Mouse (Mus musculus): ENCODE results near the gene Gm37240. TPM values are rescaled to one million over a fixed set of nuclear protein-coding genes. Genes with fewer than 3 reads are reported as not detected.

Gm37240 gene
- polyA plus RNA-seq, 1 experiment from 2014 or later = 0.52 TPM

DNA sequence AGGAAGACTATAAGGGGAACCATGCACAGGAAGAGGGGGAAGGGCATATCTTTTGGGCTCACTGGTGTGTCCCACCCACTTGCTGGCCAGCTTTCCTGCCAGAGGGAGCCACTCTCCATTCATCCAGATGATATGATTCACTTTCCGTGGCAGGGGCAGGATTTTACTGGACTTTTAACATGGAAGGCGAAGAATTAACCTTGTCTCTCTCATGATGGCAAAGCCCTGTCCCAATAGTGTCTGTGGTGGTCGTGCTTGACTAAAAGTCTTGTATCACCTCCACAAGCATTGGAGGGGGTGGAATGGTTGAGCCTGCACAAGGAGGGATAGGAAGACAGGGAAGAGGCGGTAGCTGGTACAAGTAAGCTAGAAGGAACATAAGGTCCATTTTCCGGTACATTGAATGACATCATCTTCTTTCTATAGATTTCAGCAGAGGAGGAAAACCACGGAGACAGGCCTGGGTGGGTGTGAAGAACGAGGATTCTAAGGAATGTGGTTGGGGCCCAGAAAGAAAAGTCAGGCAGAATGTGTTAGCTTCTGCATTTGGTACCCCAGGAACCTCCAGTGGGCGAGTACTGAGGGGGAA is 576.8 kb downstream of the Gm37240 start:
- Histone ChIP-seq H3K9me3 (ENCODE audit: control insufficient read depth, low read length) (no peaks in the 10 kb centered on the region), H3K27ac (ENCODE audit: low read depth, low read length) (no peak overlapping the region), H3K4me3 (ENCODE audit: low read depth, low read length) (no peak overlapping the region), H3K27me3 (ENCODE audit: control insufficient read depth, insufficient read depth, low read length) (no peaks in the 10 kb centered on the region), H3K4me1 (replicated peaks; ENCODE audit: control insufficient read depth, insufficient read depth, low read length) (no peaks in the 10 kb centered on the region), H3K9ac (ENCODE audit: low read depth, low read length) (no peak overlapping the region), H3K4me2 (replicated peaks; ENCODE audit: low read depth, low read length) (no peak overlapping the region), H3K36me3 (ENCODE audit: control insufficient read depth, insufficient read depth, low read length) (no peaks in the 10 kb centered on the region)
- 79% methylated on average over 8 of the region's 8 CpGs for WGBS
- no peak for DNase-seq (ENCODE audit: low spot score)
- ATAC-seq (ENCODE audit: low FRiP score) = no peak

DNA sequence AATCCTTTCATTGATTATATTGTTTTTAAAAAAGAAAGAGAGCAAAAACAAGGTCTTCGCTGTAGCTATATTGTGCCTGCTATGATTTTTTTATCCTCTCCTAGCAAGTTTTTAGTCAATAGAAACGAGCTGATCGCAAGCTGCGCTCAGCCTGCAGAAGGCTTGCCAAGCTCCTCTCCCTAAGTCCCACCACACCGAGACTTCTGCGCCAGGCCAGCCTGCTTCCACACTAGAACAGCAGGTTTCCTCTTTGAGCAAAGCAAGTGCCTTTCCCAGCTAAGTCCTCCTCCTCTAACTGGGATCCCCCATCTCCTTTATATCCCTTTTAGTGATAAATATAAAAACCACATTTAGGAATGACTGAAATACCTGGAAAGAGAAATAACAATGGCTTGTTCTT is 578.1 kb downstream of the Gm37240 start:
- no peak overlapping the region for H3K4me2 ChIP-seq (replicated peaks; ENCODE audit: low read depth, low read length)
- ATAC-seq (ENCODE audit: low FRiP score) (no peak), DNase-seq (ENCODE audit: low spot score) (no peak)
- no peaks in the 10 kb centered on the region for H3K9me3 ChIP-seq (ENCODE audit: control insufficient read depth, low read length)
- H3K4me1 ChIP-seq (replicated peaks; ENCODE audit: control insufficient read depth, insufficient read depth, low read length) = no peaks in the 10 kb centered on the region
- no peaks in the 10 kb centered on the region for H3K36me3 ChIP-seq (ENCODE audit: control insufficient read depth, insufficient read depth, low read length)
- WGBS = 95% methylated on average over 6 of the region's 6 CpGs
- H3K4me3 ChIP-seq (ENCODE audit: low read depth, low read length) = no peak overlapping the region
- no peaks in the 10 kb centered on the region for H3K27me3 ChIP-seq (ENCODE audit: control insufficient read depth, insufficient read depth, low read length)
- no peak overlapping the region for H3K9ac ChIP-seq (ENCODE audit: low read depth, low read length)
- H3K27ac ChIP-seq (ENCODE audit: low read depth, low read length) = no peak overlapping the region

DNA sequence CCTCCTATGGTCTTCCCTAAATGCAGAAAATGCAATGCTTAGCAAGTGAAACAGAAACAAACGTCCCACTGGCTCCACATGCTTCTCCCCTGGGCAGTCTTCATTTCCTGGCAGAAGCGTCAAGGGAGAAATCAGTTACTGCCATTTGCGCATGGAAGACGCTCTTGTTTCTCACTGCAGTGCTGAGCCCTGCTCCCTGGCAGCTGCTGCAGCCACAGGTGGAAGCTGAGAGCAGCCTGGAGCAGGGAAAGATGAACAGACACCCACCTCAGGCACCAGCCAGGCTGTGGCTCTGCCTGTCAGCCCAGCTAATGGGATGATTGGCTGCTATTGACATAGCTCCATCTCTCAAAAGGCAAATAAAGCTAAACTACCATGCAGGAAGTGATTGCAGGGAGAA is 578.6 kb downstream of the Gm37240 start:
- H3K4me3 ChIP-seq (ENCODE audit: low read depth, low read length) = no peak overlapping the region
- no peak overlapping the region for H3K27ac ChIP-seq (ENCODE audit: low read depth, low read length)
- no peak for ATAC-seq (ENCODE audit: low FRiP score)
- 63% methylated on average over 4 of the region's 4 CpGs for WGBS
- no peaks in the 10 kb centered on the region for H3K4me1 ChIP-seq (replicated peaks; ENCODE audit: control insufficient read depth, insufficient read depth, low read length)
- no peaks in the 10 kb centered on the region for H3K9me3 ChIP-seq (ENCODE audit: control insufficient read depth, low read length)
- no peak overlapping the region for H3K9ac ChIP-seq (ENCODE audit: low read depth, low read length)
- H3K4me2 ChIP-seq (replicated peaks; ENCODE audit: low read depth, low read length) = no peak overlapping the region
- no peaks in the 10 kb centered on the region for H3K27me3 ChIP-seq (ENCODE audit: control insufficient read depth, insufficient read depth, low read length)
- H3K36me3 ChIP-seq (ENCODE audit: control insufficient read depth, insufficient read depth, low read length) = no peaks in the 10 kb centered on the region
- no peak for DNase-seq (ENCODE audit: low spot score)

DNA sequence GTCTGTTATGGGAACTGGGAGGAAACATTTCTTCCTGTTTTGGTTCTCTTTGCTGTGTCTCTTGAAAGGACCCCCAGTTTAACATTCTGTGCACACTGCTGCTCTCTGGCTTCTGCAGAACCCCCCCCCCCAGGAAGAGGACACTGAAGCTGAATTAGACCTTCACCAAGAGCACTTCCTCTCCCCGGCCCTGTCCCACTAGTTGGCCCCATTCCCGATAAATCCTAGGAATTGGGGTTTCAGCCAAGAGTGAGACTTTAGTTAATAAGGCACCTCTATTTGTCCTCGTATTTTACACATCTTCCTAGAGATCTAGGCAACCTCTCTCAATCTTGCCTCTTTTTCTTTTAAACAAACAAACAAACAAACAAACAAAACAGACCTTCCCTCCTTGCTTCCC is 585.5 kb downstream of the Gm37240 start:
- H3K4me1 ChIP-seq (replicated peaks; ENCODE audit: control insufficient read depth, insufficient read depth, low read length) = no peaks in the 10 kb centered on the region
- no peaks in the 10 kb centered on the region for H3K36me3 ChIP-seq (ENCODE audit: control insufficient read depth, insufficient read depth, low read length)
- 91% methylated on average over 3 of the region's 3 CpGs for WGBS
- ATAC-seq (ENCODE audit: low FRiP score) (no peak), DNase-seq (ENCODE audit: low spot score) (no peak)
- H3K27ac ChIP-seq (ENCODE audit: low read depth, low read length) = no peak overlapping the region
- no peaks in the 10 kb centered on the region for H3K27me3 ChIP-seq (ENCODE audit: control insufficient read depth, insufficient read depth, low read length)
- H3K9me3 ChIP-seq (ENCODE audit: control insufficient read depth, low read length) = no peaks in the 10 kb centered on the region
- H3K4me2 ChIP-seq (replicated peaks; ENCODE audit: low read depth, low read length) = no peak overlapping the region
- H3K9ac ChIP-seq (ENCODE audit: low read depth, low read length) = no peak overlapping the region
- H3K4me3 ChIP-seq (ENCODE audit: low read depth, low read length) = no peak overlapping the region

DNA sequence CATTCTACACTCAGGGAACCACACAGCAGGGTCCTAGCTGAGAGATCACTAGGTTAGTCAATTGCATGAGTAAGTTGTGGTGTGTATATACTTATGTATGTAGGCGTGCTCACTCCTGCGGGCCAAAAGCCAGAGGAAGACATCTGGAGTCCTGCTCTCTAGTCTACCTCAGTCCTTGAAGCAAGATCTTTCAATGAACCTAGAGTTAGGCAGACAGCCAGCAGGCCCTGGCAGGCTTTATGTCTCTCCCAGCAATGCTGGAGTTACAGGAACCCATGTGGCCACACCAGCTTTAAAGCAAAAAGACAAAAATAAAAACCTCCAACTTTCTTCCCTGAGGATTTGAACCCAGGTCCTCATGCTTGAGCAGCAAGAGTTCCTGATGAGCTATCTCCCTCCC is 586.0 kb downstream of the Gm37240 start:
- Histone ChIP-seq H3K9ac (ENCODE audit: low read depth, low read length) (no peak overlapping the region), H3K36me3 (ENCODE audit: control insufficient read depth, insufficient read depth, low read length) (no peaks in the 10 kb centered on the region), H3K27me3 (ENCODE audit: control insufficient read depth, insufficient read depth, low read length) (no peaks in the 10 kb centered on the region), H3K4me2 (replicated peaks; ENCODE audit: low read depth, low read length) (no peak overlapping the region), H3K4me1 (replicated peaks; ENCODE audit: control insufficient read depth, insufficient read depth, low read length) (no peaks in the 10 kb centered on the region), H3K27ac (ENCODE audit: low read depth, low read length) (no peak overlapping the region), H3K9me3 (ENCODE audit: control insufficient read depth, low read length) (no peaks in the 10 kb centered on the region), H3K4me3 (ENCODE audit: low read depth, low read length) (no peak overlapping the region)
- DNase-seq (ENCODE audit: low spot score) (no peak), ATAC-seq (ENCODE audit: low FRiP score) (no peak)
- 98% methylated on average over 2 of the region's 2 CpGs for WGBS

DNA sequence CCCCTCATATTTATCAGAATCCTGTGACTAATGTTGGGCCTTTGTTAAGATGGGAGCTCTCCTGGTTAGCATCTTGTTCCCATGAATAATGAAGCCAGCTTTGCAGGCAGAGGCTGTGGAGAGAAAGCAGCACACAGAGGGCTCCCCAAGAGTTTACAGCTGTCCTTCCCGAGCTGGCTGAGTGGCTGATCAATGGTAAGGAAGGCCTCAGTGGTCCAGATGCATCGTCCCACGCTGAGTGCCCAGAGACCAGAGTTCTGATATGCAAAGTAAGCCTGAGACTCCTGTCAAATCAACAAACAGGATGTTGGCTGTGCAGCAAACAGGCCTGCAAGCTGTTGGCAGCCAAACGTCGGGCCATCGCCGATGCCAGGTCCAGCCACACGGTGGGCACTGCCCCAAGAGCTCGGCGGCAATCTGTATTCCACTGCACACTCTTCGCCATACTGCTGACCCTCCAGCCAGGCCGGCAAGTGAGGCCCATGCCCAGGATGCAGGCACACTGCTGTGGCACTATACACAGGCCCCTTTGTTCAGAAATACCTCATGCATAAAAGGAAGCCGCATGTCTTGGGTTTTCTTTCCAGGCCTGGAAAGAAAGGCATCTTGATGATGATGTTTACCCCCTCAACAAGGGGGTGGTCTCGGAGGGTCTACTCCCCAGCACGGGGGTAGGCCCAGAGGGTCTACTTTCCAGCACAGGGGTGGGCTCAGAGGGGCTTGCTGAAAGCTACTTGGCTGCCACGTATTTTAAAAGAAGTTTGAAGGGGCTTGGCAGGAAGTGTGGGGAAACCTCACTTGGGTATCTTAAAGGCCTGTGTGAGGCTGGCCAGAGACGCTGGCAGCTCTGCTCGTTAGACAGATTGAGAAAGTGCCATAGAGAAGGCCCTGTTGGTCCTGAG is 587.4 kb downstream of the Gm37240 start:
- Histone ChIP-seq H3K36me3 (ENCODE audit: control insufficient read depth, insufficient read depth, low read length) (no peaks in the 10 kb centered on the region), H3K4me2 (replicated peaks; ENCODE audit: low read depth, low read length) (no peak overlapping the region), H3K4me1 (replicated peaks; ENCODE audit: control insufficient read depth, insufficient read depth, low read length) (no peaks in the 10 kb centered on the region), H3K9me3 (ENCODE audit: control insufficient read depth, low read length) (no peaks in the 10 kb centered on the region), H3K27ac (ENCODE audit: low read depth, low read length) (no peak overlapping the region), H3K9ac (ENCODE audit: low read depth, low read length) (no peak overlapping the region), H3K4me3 (ENCODE audit: low read depth, low read length) (no peak overlapping the region), H3K27me3 (ENCODE audit: control insufficient read depth, insufficient read depth, low read length) (no peaks in the 10 kb centered on the region)
- ATAC-seq (ENCODE audit: low FRiP score) (peak; percentile 53), DNase-seq (ENCODE audit: low spot score) (peak; percentile 14)
- WGBS = 66% methylated on average over 18 of the region's 18 CpGs

DNA sequence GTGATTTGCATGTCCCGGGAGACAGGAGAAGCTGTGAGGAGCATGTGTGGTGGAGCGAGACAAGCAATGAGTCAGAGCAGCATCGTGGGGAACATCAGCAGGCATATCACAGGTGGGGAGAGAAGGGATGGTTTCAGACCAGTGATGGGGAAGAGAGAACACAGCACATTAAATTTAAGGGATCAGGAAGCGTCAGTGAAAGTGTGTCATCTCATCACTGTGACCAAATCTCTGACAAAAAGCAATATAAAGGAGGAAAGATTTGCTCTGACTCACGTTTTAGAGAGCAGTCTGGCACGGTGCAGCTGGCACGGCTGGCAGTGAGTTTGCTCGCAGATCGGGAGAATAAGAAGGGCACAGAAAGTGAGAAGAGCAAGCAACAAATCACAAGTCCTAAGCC is 592.1 kb downstream of the Gm37240 start:
- Histone ChIP-seq H3K36me3 (ENCODE audit: control insufficient read depth, insufficient read depth, low read length) (no peaks in the 10 kb centered on the region), H3K9me3 (ENCODE audit: control insufficient read depth, low read length) (no peaks in the 10 kb centered on the region), H3K4me2 (replicated peaks; ENCODE audit: low read depth, low read length) (no peak overlapping the region), H3K9ac (ENCODE audit: low read depth, low read length) (no peak overlapping the region), H3K4me3 (ENCODE audit: low read depth, low read length) (no peak overlapping the region), H3K27ac (ENCODE audit: low read depth, low read length) (no peak overlapping the region), H3K27me3 (ENCODE audit: control insufficient read depth, insufficient read depth, low read length) (no peaks in the 10 kb centered on the region), H3K4me1 (replicated peaks; ENCODE audit: control insufficient read depth, insufficient read depth, low read length) (no peaks in the 10 kb centered on the region)
- ATAC-seq (ENCODE audit: low FRiP score) (no peak), DNase-seq (ENCODE audit: low spot score) (no peak)
- 87% methylated on average over 9 of the region's 9 CpGs for WGBS

DNA sequence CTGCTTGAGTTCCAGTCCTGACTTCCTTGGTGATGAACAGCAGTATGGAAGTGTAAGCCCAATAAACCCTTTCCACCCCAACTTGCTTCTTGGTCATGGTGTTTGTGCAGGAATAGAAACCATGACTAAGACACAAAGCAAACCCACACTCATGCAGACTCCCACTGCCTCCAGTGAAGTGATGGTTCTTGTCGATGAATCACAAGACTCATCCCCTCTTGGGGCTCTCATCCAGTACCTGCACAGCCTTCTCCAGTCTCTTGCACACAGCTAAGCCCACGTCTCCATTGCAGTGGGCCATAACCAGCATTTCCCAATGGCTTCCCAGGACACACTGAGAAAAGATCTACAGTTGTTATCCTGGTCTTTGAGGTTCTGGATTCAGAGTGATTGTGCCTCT is 599.7 kb downstream of the Gm37240 start:
- H3K9me3 ChIP-seq (ENCODE audit: control insufficient read depth, low read length) = no peaks in the 10 kb centered on the region
- no peaks in the 10 kb centered on the region for H3K36me3 ChIP-seq (ENCODE audit: control insufficient read depth, insufficient read depth, low read length)
- no peak overlapping the region for H3K4me3 ChIP-seq (ENCODE audit: low read depth, low read length)
- no peak overlapping the region for H3K27ac ChIP-seq (ENCODE audit: low read depth, low read length)
- DNase-seq (ENCODE audit: low spot score) (no peak), ATAC-seq (ENCODE audit: low FRiP score) (no peak)
- H3K9ac ChIP-seq (ENCODE audit: low read depth, low read length) = no peak overlapping the region
- WGBS = 80% methylated on average over 2 of the region's 2 CpGs
- H3K4me1 ChIP-seq (replicated peaks; ENCODE audit: control insufficient read depth, insufficient read depth, low read length) = no peaks in the 10 kb centered on the region
- H3K4me2 ChIP-seq (replicated peaks; ENCODE audit: low read depth, low read length) = no peak overlapping the region
- H3K27me3 ChIP-seq (ENCODE audit: control insufficient read depth, insufficient read depth, low read length) = no peaks in the 10 kb centered on the region

DNA sequence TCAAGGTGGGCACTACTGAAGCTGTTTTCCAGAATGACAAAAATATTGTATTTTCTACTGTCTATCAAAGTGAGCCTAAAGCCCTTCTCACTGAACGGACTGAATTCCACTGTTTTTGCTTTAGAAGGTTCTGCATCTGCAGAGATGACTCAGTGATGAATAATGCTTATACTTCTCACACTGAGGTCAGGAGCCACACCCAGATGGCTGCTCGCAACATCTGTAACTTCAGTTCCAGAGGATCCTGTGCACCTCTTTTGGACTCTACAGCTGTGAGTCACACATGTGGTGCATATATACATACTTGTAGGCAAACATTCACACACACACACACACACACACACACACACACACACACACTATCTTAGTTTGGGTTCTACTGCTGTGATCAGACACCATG is 602.8 kb downstream of the Gm37240 start:
- Histone ChIP-seq H3K27me3 (ENCODE audit: control insufficient read depth, insufficient read depth, low read length) (no peaks in the 10 kb centered on the region), H3K4me3 (ENCODE audit: low read depth, low read length) (no peak overlapping the region), H3K4me2 (replicated peaks; ENCODE audit: low read depth, low read length) (no peak overlapping the region), H3K36me3 (ENCODE audit: control insufficient read depth, insufficient read depth, low read length) (no peaks in the 10 kb centered on the region), H3K9me3 (ENCODE audit: control insufficient read depth, low read length) (no peaks in the 10 kb centered on the region), H3K9ac (ENCODE audit: low read depth, low read length) (no peak overlapping the region), H3K4me1 (replicated peaks; ENCODE audit: control insufficient read depth, insufficient read depth, low read length) (no peaks in the 10 kb centered on the region), H3K27ac (ENCODE audit: low read depth, low read length) (no peak overlapping the region)
- DNase-seq (ENCODE audit: low spot score) (no peak), ATAC-seq (ENCODE audit: low FRiP score) (no peak)
- WGBS = 85% methylated on average over 2 of the region's 2 CpGs

Measured in hindbrain, embryonic 11.5 days (tissue).